Mouse (Mus musculus) lung, embryonic 16.5 days (tissue): ENCODE data around the gene Klhl32. TPM values are rescaled to one million over a fixed set of nuclear protein-coding genes. Genes with fewer than 3 reads are reported as not detected.
A peak's percentile ranks its signal among the peaks of the same experiment; 100 is the strongest.

Experiments
- ATAC-seq: fragments of 200-750 bp; cut with Nextera tagmentation; 2 replicates; pipeline ENCODE4 v1.8.0; 2017; ENCODE audit warnings: low read depth, mild to moderate bottlenecking, moderate library complexity
- H3K27ac ChIP-seq: fragments of 300-500 bp; sonication (generic); 2 replicates; pipeline ENCODE4 v1.5.1; 2014; ENCODE audit warnings: mild to moderate bottlenecking, control low read depth, low read length
- H3K27me3 ChIP-seq: fragments of 300-500 bp; sonication (generic); 2 replicates; pipeline ENCODE4 v1.6.1; 2014; ENCODE audit warnings: low read depth, low read length, mixed read lengths; ENCODE audit not compliant: control insufficient read depth, insufficient read depth
- H3K36me3 ChIP-seq: fragments of 300-500 bp; sonication (generic); 2 replicates; pipeline ENCODE4 v1.6.1; 2014; ENCODE audit warnings: low read length; ENCODE audit not compliant: control insufficient read depth, insufficient read depth
- H3K4me1 ChIP-seq: fragments of 300-500 bp; sonication (generic); replicated peaks from 2 replicates; pipeline ENCODE4 v1.6.1; 2014; ENCODE audit warnings: low read length, mixed read lengths; ENCODE audit not compliant: control insufficient read depth, insufficient read depth
- H3K4me2 ChIP-seq: fragments of 300-500 bp; sonication (generic); 2 replicates; pipeline ENCODE4 v1.6.1; 2014; ENCODE audit warnings: low read depth, low read length, control low read depth
- H3K4me3 ChIP-seq: fragments of 300-500 bp; sonication (generic); 2 replicates; pipeline ENCODE4 v1.5.1; 2014; ENCODE audit warnings: mild to moderate bottlenecking, low read length, control low read depth
- H3K9ac ChIP-seq: fragments of 300-500 bp; sonication (generic); 2 replicates; pipeline ENCODE4 v1.6.1; 2014; ENCODE audit warnings: low read length, control low read depth
- H3K9me3 ChIP-seq: fragments of 300-500 bp; sonication (generic); 2 replicates; pipeline ENCODE4 v1.6.1; 2016; ENCODE audit warnings: low read length; ENCODE audit not compliant: control insufficient read depth
- WGBS: fragments of 180-500 bp; shearing (Covaris S2); extraction: QIAGEN DNeasy Blood & Tissue Kit; methylation state at CpG from one replicate; pipeline ENCODE4 v1.1.7; 2014; 5-methylcytosine and 5-hydroxymethylcytosine counted together
- polyA plus RNA-seq: library from polyadenylated mRNA; unstranded; fragments of >200 nt; fragmentation: Nextera tagmentation; extraction: Ambion mirVana; gene quantifications from 2 replicates; pipeline ENCODE4 v1.2.1, GENCODE M21; 2015

Klhl32 gene
- polyA plus RNA-seq, 1 experiment from 2014 or later = 1.6 TPM

GRCm38 (mm10) chr4:24626686-24627085 is 224.2 kb downstream of the Klhl32 start:
- no peak overlapping the region for H3K4me3 ChIP-seq
- H3K4me2 ChIP-seq = no peak overlapping the region
- no peak for ATAC-seq
- no peak overlapping the region for H3K9ac ChIP-seq
- no peaks in the 10 kb centered on the region for H3K36me3 ChIP-seq
- no peaks in the 10 kb centered on the region for H3K9me3 ChIP-seq
- H3K27ac ChIP-seq = no peak overlapping the region
- peaks cover 21% of the 10 kb centered on the region for H3K4me1 ChIP-seq
- WGBS = 52% methylated on average over 4 of the region's 4 CpGs
- no peaks in the 10 kb centered on the region for H3K27me3 ChIP-seq

GRCm38 (mm10) chr4:24625951-24626584 is 224.9 kb downstream of the Klhl32 start:
- 54% methylated on average over 13 of the region's 13 CpGs for WGBS
- Histone ChIP-seq H3K36me3 (no peaks in the 10 kb centered on the region), H3K27me3 (no peaks in the 10 kb centered on the region), H3K4me3 (no peak overlapping the region), H3K9me3 (no peaks in the 10 kb centered on the region), H3K9ac (no peak overlapping the region), H3K27ac (no peak overlapping the region), H3K4me2 (no peak overlapping the region), H3K4me1 (peaks cover 18% of the 10 kb centered on the region)
- ATAC-seq = no peak

GRCm38 (mm10) chr4:24621422-24622187 is 229.3 kb downstream of the Klhl32 start:
- Histone ChIP-seq H3K4me2 (no peak overlapping the region), H3K4me1 (peaks cover 10% of the 10 kb centered on the region; the same call in 1 of the 2 replicates), H3K4me3 (no peak overlapping the region), H3K27ac (no peak overlapping the region), H3K27me3 (no peaks in the 10 kb centered on the region), H3K9me3 (no peaks in the 10 kb centered on the region), H3K36me3 (no peaks in the 10 kb centered on the region), H3K9ac (no peak overlapping the region)
- no peak for ATAC-seq
- whole genome bisulfite sequencing = 61% methylated on average over 9 of the region's 9 CpGs

GRCm38 (mm10) chr4:24620440-24620839 is 230.5 kb downstream of the Klhl32 start:
- WGBS = 57% methylated on average over 5 of the region's 5 CpGs
- no peak overlapping the region for H3K27ac ChIP-seq
- peak; percentile 67 for ATAC-seq

GRCm38 (mm10) chr4:24620005-24620404 is 230.9 kb downstream of the Klhl32 start:
- no peak overlapping the region for H3K9ac ChIP-seq
- no peak overlapping the region for H3K4me3 ChIP-seq
- no peaks in the 10 kb centered on the region for H3K27me3 ChIP-seq
- no peaks in the 10 kb centered on the region for H3K9me3 ChIP-seq
- peaks cover 7% of the 10 kb centered on the region; the same call in 1 of the 2 replicates for H3K4me1 ChIP-seq
- H3K27ac ChIP-seq = peak overlapping the region; percentile 74
- 20% methylated on average over 6 of the region's 6 CpGs for WGBS
- ATAC-seq = peak; percentile 78
- H3K36me3 ChIP-seq = no peaks in the 10 kb centered on the region
- no peak overlapping the region for H3K4me2 ChIP-seq

More at GRCm38 (mm10) chr4:24620440-24620839, 230.5 kb downstream of the Klhl32 start:
- H3K4me3 ChIP-seq = no peak overlapping the region
- H3K27me3 ChIP-seq = no peaks in the 10 kb centered on the region
- no peaks in the 10 kb centered on the region for H3K9me3 ChIP-seq
- H3K4me1 ChIP-seq = peaks cover 7% of the 10 kb centered on the region; the same call in 1 of the 2 replicates
- no peak overlapping the region for H3K4me2 ChIP-seq
- no peak overlapping the region for H3K9ac ChIP-seq
- no peaks in the 10 kb centered on the region for H3K36me3 ChIP-seq

- H3K9ac ChIP-seq = no peak overlapping the region
- H3K4me1 ChIP-seq = no peaks in the 10 kb centered on the region
- WGBS = 99% methylated on average over 2 of the region's 2 CpGs
- H3K9me3 ChIP-seq = no peaks in the 10 kb centered on the region
- no peak overlapping the region for H3K4me3 ChIP-seq
- H3K27me3 ChIP-seq = no peaks in the 10 kb centered on the region
- 0 out of 2 replicates have a peak, but pooled peaks cover 6% of the 10 kb centered on the region for H3K36me3 ChIP-seq
- no peak overlapping the region for H3K4me2 ChIP-seq
- no peak overlapping the region for H3K27ac ChIP-seq
- no peak for ATAC-seq
Measured at GRCm38 (mm10) chr4:24609564-24609963, 241.4 kb downstream of the Klhl32 start.

- Histone ChIP-seq H3K4me2 (no peak overlapping the region), H3K36me3 (0 out of 2 replicates have a peak, but pooled peaks cover 6% of the 10 kb centered on the region), H3K27me3 (no peaks in the 10 kb centered on the region), H3K9me3 (no peaks in the 10 kb centered on the region), H3K9ac (no peak overlapping the region), H3K4me3 (no peak overlapping the region), H3K27ac (no peak overlapping the region), H3K4me1 (no peaks in the 10 kb centered on the region)
- ATAC-seq = no peak
- WGBS = 76% methylated on average over 3 of the region's 3 CpGs
Measured at GRCm38 (mm10) chr4:24609085-24609484, 241.8 kb downstream of the Klhl32 start.

GRCm38 (mm10) chr4:24601711-24602110 is 249.2 kb downstream of the Klhl32 start:
- Histone ChIP-seq H3K9me3 (no peaks in the 10 kb centered on the region), H3K36me3 (peaks cover 21% of the 10 kb centered on the region; the same call in 1 of the 2 replicates), H3K27ac (no peak overlapping the region), H3K4me1 (no peaks in the 10 kb centered on the region), H3K27me3 (no peaks in the 10 kb centered on the region), H3K4me2 (no peak overlapping the region), H3K4me3 (no peak overlapping the region), H3K9ac (no peak overlapping the region)
- no peak for ATAC-seq
- 93% methylated on average over 6 of the region's 6 CpGs for WGBS

GRCm38 (mm10) chr4:24598637-24599036 is 252.3 kb downstream of the Klhl32 start:
- 53% methylated on average over 1 of the region's 1 CpGs for whole genome bisulfite sequencing
- Histone ChIP-seq H3K9me3 (no peaks in the 10 kb centered on the region), H3K9ac (no peak overlapping the region), H3K4me1 (no peaks in the 10 kb centered on the region), H3K27me3 (no peaks in the 10 kb centered on the region), H3K27ac (no peak overlapping the region), H3K4me3 (no peak overlapping the region), H3K4me2 (no peak overlapping the region), H3K36me3 (peaks cover 16% of the 10 kb centered on the region; the same call in 1 of the 2 replicates)
- no peak for ATAC-seq
